Mouse (Mus musculus) olfactory bulb, adult 2 months (tissue): ENCODE measurements around the gene Rps27l. TPM values are rescaled to one million over a fixed set of nuclear protein-coding genes. Genes with fewer than 3 reads are reported as not detected.

ENCODE experiments used
- H3K27ac ChIP-seq: fragments of 200-500 bp; 2 replicates; pipeline ENCODE4 v1.5.1; 2012; ENCODE audit warnings: low read depth, low read length; ENCODE audit not compliant: insufficient read depth
- H3K4me1 ChIP-seq: fragments of 200-500 bp; 2 replicates; pipeline ENCODE4 v1.6.1; 2012; ENCODE audit warnings: low read length; ENCODE audit not compliant: control insufficient read depth, insufficient read depth
- H3K4me3 ChIP-seq: fragments of 200-500 bp; 2 replicates; pipeline ENCODE4 v1.5.1; 2012; ENCODE audit warnings: mild to moderate bottlenecking, low read depth, low read length, moderate library complexity; ENCODE audit not compliant: insufficient read depth
- CTCF ChIP-seq: fragments of 200-500 bp; IDR thresholded peaks from 2 replicates; pipeline ENCODE4 v1.5.1; 2012; ENCODE audit warnings: low read depth, mild to moderate bottlenecking, low read length, moderate library complexity; ENCODE audit not compliant: insufficient read depth
- POLR2A ChIP-seq: fragments of 200-500 bp; IDR thresholded peaks from 2 replicates; pipeline ENCODE4 v1.6.1; 2012; ENCODE audit warnings: mild to moderate bottlenecking, low read depth, low read length, moderate library complexity; ENCODE audit not compliant: insufficient read depth
- WGBS: fragments of 180-500 bp; shearing (Covaris S2); methylation state at CpG from one replicate; pipeline ENCODE4 v1.1.7; 2018; 5-methylcytosine and 5-hydroxymethylcytosine counted together
- polyA plus RNA-seq: library from polyadenylated mRNA; stranded (reverse); fragments of >200 nt; gene quantifications from 2 replicates; pipeline ENCODE4 v1.2.4, GENCODE M21; 2012; ENCODE audit warnings: low replicate concordance; ENCODE audit not compliant: missing spikeins, insufficient read depth, insufficient read length

Gene Rps27l
- polyA plus RNA-seq, 1 experiment, result not detected

DNA sequence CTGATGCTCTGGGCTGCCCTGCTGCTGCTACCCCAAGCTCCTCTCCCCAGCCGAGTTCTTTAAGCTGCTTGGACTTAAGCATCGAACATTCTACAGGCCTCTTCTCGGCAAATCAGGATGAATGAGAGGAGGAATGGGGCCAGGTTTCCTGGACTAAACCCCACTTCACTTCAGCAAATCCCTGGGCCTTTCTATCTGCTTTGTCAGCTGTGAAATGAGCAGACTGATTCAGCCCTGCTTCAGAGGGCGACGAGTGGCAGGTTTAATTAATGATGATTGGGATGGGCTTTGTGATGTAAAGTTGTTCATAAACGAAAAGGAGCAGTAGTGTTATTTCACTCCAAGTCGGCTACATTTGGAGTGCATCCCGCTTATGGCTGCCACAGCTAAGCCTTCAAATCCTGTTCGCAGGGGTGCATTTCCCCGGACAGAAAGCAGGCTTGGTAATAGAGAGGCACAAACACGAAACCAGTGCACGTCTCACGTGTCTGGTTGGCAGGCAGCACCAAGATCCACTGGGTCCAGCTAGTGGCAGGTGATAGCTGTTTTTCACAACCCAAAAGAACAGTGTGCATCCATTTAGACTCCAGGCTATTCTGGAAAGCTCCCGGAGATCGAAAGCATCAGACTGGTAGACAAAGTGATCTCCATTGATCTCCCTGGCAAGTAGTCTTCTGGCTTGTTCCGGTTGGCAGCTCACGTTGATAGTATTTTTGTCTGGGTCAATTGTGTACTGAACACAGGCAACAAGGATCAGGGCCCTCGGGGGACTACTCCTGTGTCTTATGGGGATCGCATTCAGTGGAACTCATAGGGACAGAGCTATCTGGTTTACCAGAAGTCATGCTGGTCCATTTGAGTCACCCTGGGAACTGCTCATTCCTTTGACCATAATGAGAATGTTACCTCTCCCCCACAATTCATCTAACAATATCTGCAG lies 11.7 kb upstream of the Rps27l start:
- Histone ChIP-seq H3K4me3 (no peak overlapping the region), H3K4me1 (no peaks in the 10 kb centered on the region), H3K27ac (no peak overlapping the region)
- TF ChIP-seq POLR2A (no peak), CTCF (no peak)
- WGBS, result 54% methylated on average over 19 of the region's 19 CpGs

DNA sequence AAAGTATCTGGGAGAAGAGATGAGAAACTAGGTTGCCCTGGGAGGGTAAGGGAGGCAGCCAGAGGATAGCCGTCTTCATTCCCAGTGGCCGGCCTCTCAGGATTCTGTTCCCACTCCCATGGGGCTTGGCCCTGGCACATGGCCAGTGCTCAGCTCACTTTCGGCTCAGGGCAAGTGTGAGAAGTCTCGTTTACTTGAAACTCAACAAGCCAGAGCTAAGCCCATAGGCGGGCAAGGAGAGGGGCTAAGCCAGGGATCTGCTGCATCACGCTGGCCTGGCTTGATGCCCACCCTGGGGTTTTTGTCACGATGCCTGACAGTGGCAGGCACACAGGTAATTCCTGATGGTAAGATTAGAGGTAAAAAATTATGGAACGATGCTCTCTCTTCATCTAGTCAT lies 8.4 kb upstream of the Rps27l start:
- no peak overlapping the region for H3K4me3 ChIP-seq
- TF ChIP-seq CTCF, result no peak
- TF ChIP-seq POLR2A, result no peak
- WGBS, result 56% methylated on average over 8 of the region's 8 CpGs
- no peaks in the 10 kb centered on the region for H3K4me1 ChIP-seq
- H3K27ac ChIP-seq, result no peak overlapping the region

DNA sequence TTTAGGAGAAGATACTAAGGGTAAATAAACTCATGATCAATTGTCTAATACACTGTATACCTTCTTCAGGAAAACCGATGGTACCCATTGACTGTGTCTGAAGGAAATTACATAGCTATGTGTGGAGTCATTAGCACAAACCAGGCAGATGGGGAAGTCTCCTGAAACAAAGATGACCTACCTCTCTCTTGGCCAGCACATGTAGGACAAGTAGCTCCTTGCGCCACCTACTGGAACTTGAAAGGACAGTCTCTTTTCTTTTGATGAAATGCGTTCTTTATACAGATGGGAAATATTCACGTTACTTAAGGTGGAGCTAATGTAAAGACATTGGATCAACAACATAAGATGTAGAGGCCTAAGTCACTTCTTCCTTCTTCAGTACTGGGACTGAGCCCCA lies 7.0 kb upstream of the Rps27l start:
- TF ChIP-seq POLR2A (no peak), CTCF (no peak)
- H3K27ac ChIP-seq, result no peak overlapping the region
- 8% methylated on average over 4 of the region's 4 CpGs for WGBS
- H3K4me1 ChIP-seq, result no peaks in the 10 kb centered on the region
- H3K4me3 ChIP-seq, result no peak overlapping the region

DNA sequence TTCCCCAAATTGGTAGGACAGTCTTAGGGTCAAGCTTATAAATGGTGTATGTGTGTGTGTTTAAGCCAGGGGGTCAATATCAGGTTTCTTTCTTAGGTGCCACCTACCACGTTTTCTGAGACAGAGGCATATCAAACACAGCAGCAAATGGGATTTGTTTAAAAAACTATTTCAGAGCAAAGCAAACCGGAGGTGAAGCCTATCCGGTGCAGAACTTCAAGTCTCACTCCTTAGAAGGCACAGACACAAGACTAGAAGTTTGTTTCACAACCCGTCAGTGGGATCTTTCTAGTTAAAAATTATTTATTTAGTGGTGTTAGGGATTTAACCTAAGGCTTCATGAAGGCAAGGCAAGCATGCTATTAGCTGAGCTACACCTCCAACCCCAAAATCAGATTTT lies 725 bp upstream of the Rps27l start:
- Histone ChIP-seq H3K27ac (no peak overlapping the region; the same call in 1 of the 2 replicates), H3K4me1 (0 out of 2 replicates have a peak, but pooled peaks cover 3% of the 10 kb centered on the region), H3K4me3 (peak overlapping the region; percentile 93)
- TF ChIP-seq CTCF (no peak), POLR2A (no peak)
- 18% methylated on average over 4 of the region's 4 CpGs for WGBS

DNA sequence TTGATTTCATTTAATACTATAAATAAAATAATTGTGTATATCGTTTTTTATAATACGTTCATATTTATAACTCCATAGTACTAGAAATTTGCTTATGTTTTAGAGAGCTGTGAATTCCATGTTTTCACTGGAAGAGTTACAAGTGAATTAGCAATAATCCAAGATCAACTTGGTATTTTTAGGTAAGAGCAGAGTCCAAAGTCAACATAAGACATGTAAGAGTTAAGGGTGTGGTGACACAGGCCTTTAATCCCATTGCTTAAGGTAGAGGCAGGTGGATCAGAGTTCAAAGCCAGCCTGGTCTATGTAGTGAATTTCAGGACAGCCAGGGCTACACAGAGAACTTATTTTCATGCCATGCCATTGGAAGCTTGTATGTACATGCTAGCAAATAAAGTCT lies 2.6 kb downstream of the Rps27l start:
- no peak for TF ChIP-seq CTCF
- no peak for TF ChIP-seq POLR2A
- 92% methylated on average over 2 of the region's 2 CpGs for WGBS
- 0 out of 2 replicates have a peak, but pooled peaks cover 3% of the 10 kb centered on the region for H3K4me1 ChIP-seq
- H3K4me3 ChIP-seq, result no peak overlapping the region
- H3K27ac ChIP-seq, result no peak overlapping the region

DNA sequence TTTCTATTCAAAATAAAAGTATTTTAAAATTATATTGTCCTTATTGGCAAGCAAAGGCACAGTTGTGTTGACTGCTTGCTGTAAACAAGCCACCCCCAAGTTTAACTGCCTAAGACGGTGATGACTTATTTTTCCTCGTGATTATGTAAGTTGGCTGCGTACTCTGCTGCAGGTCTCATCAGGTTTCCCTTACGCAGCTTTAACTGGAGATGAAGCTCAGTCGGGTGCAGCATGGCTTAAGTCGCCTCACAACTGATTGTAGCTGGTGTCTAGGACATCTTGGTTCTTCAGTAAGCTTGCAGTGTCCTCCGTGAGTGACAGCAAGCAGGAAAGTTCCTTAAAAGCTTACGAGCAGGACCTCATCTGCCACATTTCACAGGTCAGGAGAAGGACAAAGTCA lies 6.4 kb downstream of the Rps27l start:
- 73% methylated on average over 8 of the region's 8 CpGs for WGBS
- TF ChIP-seq POLR2A, result no peak
- no peak for TF ChIP-seq CTCF

DNA sequence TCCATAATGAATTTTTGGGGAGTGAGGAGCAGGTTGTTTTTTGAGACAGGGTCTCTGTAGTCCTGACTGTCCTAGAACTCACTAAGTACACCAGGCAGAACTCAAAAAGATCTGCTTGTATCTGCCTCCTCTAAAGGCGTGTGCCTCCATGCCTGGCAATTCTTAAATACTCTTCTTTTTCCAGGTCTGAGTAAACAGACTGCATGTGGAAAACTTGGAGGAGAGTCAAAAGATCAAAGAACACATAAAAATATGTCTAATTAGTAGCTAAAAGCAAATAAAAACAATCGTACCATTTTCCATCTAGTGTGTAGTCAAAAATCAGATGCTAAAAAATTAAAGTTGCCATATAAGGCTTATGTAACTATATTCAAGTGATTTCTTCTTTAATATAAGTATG lies 7.0 kb downstream of the Rps27l start:
- TF ChIP-seq POLR2A (no peak), CTCF (no peak)
- H3K4me1 ChIP-seq, result no peaks in the 10 kb centered on the region
- H3K27ac ChIP-seq, result no peak overlapping the region
- H3K4me3 ChIP-seq, result no peak overlapping the region
- WGBS, result 78% methylated on average over 2 of the region's 2 CpGs

More for the DNA sequence above, 6.4 kb downstream of the Rps27l start:
- Histone ChIP-seq H3K4me1 (no peaks in the 10 kb centered on the region), H3K27ac (no peak overlapping the region), H3K4me3 (no peak overlapping the region)

DNA sequence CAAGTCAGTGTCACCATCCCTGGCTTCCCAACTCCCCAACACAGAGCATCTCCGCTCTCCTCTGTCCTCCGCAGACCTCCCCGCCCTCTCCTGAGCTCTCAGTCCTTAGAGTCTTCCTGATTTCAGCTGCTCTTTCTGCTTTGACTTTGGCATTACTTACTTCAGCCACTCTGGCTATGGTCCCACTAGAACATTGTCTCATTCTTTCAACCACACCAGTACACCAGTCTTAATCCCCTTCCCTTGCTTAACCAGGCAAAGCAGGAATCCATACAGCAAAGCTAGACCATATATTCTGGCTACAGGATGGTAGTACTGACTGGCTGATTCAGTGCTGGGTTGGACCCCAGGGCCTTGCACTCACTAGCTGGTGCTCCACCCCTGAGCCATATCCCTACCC lies 11.6 kb downstream of the Rps27l start:
- H3K4me1 ChIP-seq, result no peaks in the 10 kb centered on the region
- 91% methylated on average over 3 of the region's 3 CpGs for WGBS
- H3K27ac ChIP-seq, result no peak overlapping the region
- H3K4me3 ChIP-seq, result no peak overlapping the region
- TF ChIP-seq POLR2A (no peak), CTCF (no peak)

DNA sequence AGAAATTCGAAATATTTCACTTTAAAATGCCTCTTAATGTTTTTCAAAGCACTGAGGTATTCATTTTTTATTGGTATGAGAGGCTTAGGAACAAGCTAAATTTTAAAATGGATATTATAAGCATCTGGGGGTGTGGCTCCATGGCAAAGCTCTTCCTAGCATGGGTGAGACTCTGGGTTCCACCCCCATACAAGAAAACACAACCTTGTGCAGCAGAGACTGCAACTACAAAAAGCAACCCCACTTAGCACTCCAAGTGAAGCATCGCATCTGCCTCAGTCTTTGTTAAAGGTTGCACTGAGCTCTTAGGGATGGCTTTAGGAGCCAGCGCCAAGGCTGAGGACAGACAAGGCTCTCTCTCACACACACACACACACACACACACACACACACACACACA lies 15.6 kb downstream of the Rps27l start:
- Histone ChIP-seq H3K27ac (no peak overlapping the region), H3K4me3 (no peak overlapping the region), H3K4me1 (no peaks in the 10 kb centered on the region)
- no peak for TF ChIP-seq CTCF
- TF ChIP-seq POLR2A, result no peak
- WGBS, result 68% methylated on average over 3 of the region's 3 CpGs
